Mouse (Mus musculus): ENCODE measurements at regions not wholly inside any gene's neighbourhood (a gene's known extent, or its start where the extent isn't known, plus 50 kb on each side); places are given as distances from the start of the nearest gene placed in this dataset.

GRCm38 (mm10) chr11:8061989-8062388, 602.3 kb downstream of the Tns3 start:
- H3K27ac ChIP-seq = no peak overlapping the region
- no peak overlapping the region for H3K4me2 ChIP-seq
- no peaks in the 10 kb centered on the region for H3K27me3 ChIP-seq (replicated peaks)
- H3K9me3 ChIP-seq = no peaks in the 10 kb centered on the region
- no peaks in the 10 kb centered on the region for H3K4me1 ChIP-seq
- ATAC-seq (replicated peaks) = no peak
- H3K36me3 ChIP-seq (replicated peaks) = no peaks in the 10 kb centered on the region
- H3K4me3 ChIP-seq = no peak overlapping the region
- no peak overlapping the region for H3K9ac ChIP-seq
- WGBS = 88% methylated on average over 3 of the region's 3 CpGs

- Histone ChIP-seq H3K36me3 (replicated peaks) (no peaks in the 10 kb centered on the region), H3K9ac (no peak overlapping the region), H3K9me3 (no peaks in the 10 kb centered on the region), H3K4me2 (no peak overlapping the region), H3K4me1 (no peaks in the 10 kb centered on the region), H3K4me3 (no peak overlapping the region), H3K27me3 (replicated peaks) (no peaks in the 10 kb centered on the region), H3K27ac (no peak overlapping the region)
- 89% methylated on average over 3 of the region's 3 CpGs for WGBS
- ATAC-seq (replicated peaks) = no peak
Measured at GRCm38 (mm10) chr11:8061573-8061972, 602.8 kb downstream of the Tns3 start.

GRCm38 (mm10) chr11:8051499-8051898, 612.8 kb downstream of the Tns3 start:
- no peak overlapping the region for H3K4me3 ChIP-seq
- H3K4me2 ChIP-seq = no peak overlapping the region
- no peaks in the 10 kb centered on the region for H3K36me3 ChIP-seq (replicated peaks)
- 14% methylated on average over 4 of the region's 4 CpGs for WGBS
- no peak overlapping the region for H3K9ac ChIP-seq
- no peak for ATAC-seq (replicated peaks)
- H3K27me3 ChIP-seq (replicated peaks) = no peaks in the 10 kb centered on the region
- H3K4me1 ChIP-seq = no peaks in the 10 kb centered on the region
- no peaks in the 10 kb centered on the region for H3K9me3 ChIP-seq
- no peak overlapping the region for H3K27ac ChIP-seq

GRCm38 (mm10) chr11:8045086-8045485, 619.2 kb downstream of the Tns3 start:
- Histone ChIP-seq H3K4me3 (no peak overlapping the region), H3K27ac (no peak overlapping the region), H3K4me1 (no peaks in the 10 kb centered on the region), H3K9me3 (no peaks in the 10 kb centered on the region), H3K27me3 (replicated peaks) (no peaks in the 10 kb centered on the region), H3K36me3 (replicated peaks) (no peaks in the 10 kb centered on the region), H3K9ac (no peak overlapping the region), H3K4me2 (no peak overlapping the region)
- 78% methylated on average over 3 of the region's 3 CpGs for WGBS
- no peak for ATAC-seq (replicated peaks)

GRCm38 (mm10) chr11:8030119-8030518, 634.2 kb downstream of the Tns3 start:
- H3K4me3 ChIP-seq = no peak overlapping the region
- no peak overlapping the region for H3K9ac ChIP-seq
- 65% methylated on average over 2 of the region's 2 CpGs for WGBS
- H3K9me3 ChIP-seq = no peaks in the 10 kb centered on the region
- no peak overlapping the region for H3K27ac ChIP-seq
- no peaks in the 10 kb centered on the region for H3K36me3 ChIP-seq (replicated peaks)
- H3K4me2 ChIP-seq = no peak overlapping the region
- H3K27me3 ChIP-seq (replicated peaks) = no peaks in the 10 kb centered on the region
- H3K4me1 ChIP-seq = no peaks in the 10 kb centered on the region
- ATAC-seq (replicated peaks) = 0 out of 2 replicates have a peak, but pooled peaks have one; percentile 50

- 52% methylated on average over 1 of the region's 1 CpGs for WGBS
- no peaks in the 10 kb centered on the region for H3K27me3 ChIP-seq (replicated peaks)
Measured at GRCm38 (mm10) chr11:8007801-8008200, 656.5 kb downstream of the Tns3 start.

GRCm38 (mm10) chr11:7981031-7981430, 683.3 kb downstream of the Tns3 start:
- Histone ChIP-seq H3K27ac (no peak overlapping the region), H3K4me1 (no peaks in the 10 kb centered on the region), H3K9ac (no peak overlapping the region), H3K27me3 (replicated peaks) (no peaks in the 10 kb centered on the region), H3K9me3 (no peaks in the 10 kb centered on the region), H3K4me3 (no peak overlapping the region), H3K36me3 (replicated peaks) (no peaks in the 10 kb centered on the region), H3K4me2 (no peak overlapping the region)
- ATAC-seq (replicated peaks) = no peak

More at GRCm38 (mm10) chr11:8007801-8008200, 656.5 kb downstream of the Tns3 start:
- Histone ChIP-seq H3K4me3 (no peak overlapping the region), H3K27ac (no peak overlapping the region), H3K4me1 (no peaks in the 10 kb centered on the region), H3K9me3 (no peaks in the 10 kb centered on the region), H3K36me3 (replicated peaks) (no peaks in the 10 kb centered on the region), H3K4me2 (no peak overlapping the region), H3K9ac (no peak overlapping the region)
- no peak for ATAC-seq (replicated peaks)

- Histone ChIP-seq H3K4me1 (no peaks in the 10 kb centered on the region), H3K27me3 (replicated peaks) (no peaks in the 10 kb centered on the region), H3K4me2 (no peak overlapping the region), H3K9ac (no peak overlapping the region), H3K4me3 (no peak overlapping the region), H3K9me3 (no peaks in the 10 kb centered on the region), H3K36me3 (replicated peaks) (no peaks in the 10 kb centered on the region), H3K27ac (no peak overlapping the region)
- ATAC-seq (replicated peaks) = no peak; the same call in 1 of the 2 replicates
- 35% methylated on average over 9 of the region's 9 CpGs for WGBS
Measured at GRCm38 (mm10) chr11:7975845-7976244, 688.5 kb downstream of the Tns3 start.

GRCm38 (mm10) chr11:7949931-7950330, 714.4 kb downstream of the Tns3 start:
- ATAC-seq (replicated peaks) = no peak
- Histone ChIP-seq H3K36me3 (replicated peaks) (no peaks in the 10 kb centered on the region), H3K9me3 (no peaks in the 10 kb centered on the region), H3K27me3 (replicated peaks) (no peaks in the 10 kb centered on the region), H3K4me3 (no peak overlapping the region), H3K9ac (no peak overlapping the region), H3K4me1 (no peaks in the 10 kb centered on the region), H3K27ac (no peak overlapping the region), H3K4me2 (no peak overlapping the region)

GRCm38 (mm10) chr11:7949201-7949875, 715.0 kb downstream of the Tns3 start:
- Histone ChIP-seq H3K4me3 (no peak overlapping the region), H3K9me3 (no peaks in the 10 kb centered on the region), H3K4me1 (no peaks in the 10 kb centered on the region), H3K36me3 (replicated peaks) (no peaks in the 10 kb centered on the region), H3K9ac (no peak overlapping the region), H3K27me3 (replicated peaks) (no peaks in the 10 kb centered on the region), H3K27ac (no peak overlapping the region), H3K4me2 (no peak overlapping the region)
- WGBS = 79% methylated on average over 6 of the region's 6 CpGs
- no peak for ATAC-seq (replicated peaks)

- H3K27me3 ChIP-seq (replicated peaks) = no peaks in the 10 kb centered on the region
- WGBS = 87% methylated on average over 5 of the region's 5 CpGs
- H3K36me3 ChIP-seq (replicated peaks) = no peaks in the 10 kb centered on the region
- H3K9me3 ChIP-seq = no peaks in the 10 kb centered on the region
- no peak overlapping the region for H3K4me2 ChIP-seq
- H3K4me1 ChIP-seq = no peaks in the 10 kb centered on the region
- H3K4me3 ChIP-seq = no peak overlapping the region
- no peak overlapping the region for H3K9ac ChIP-seq
- H3K27ac ChIP-seq = no peak overlapping the region
- no peak for ATAC-seq (replicated peaks)
Measured at GRCm38 (mm10) chr11:7944956-7945515, 719.3 kb downstream of the Tns3 start.

GRCm38 (mm10) chr11:7944373-7944772, 720.0 kb downstream of the Tns3 start:
- no peaks in the 10 kb centered on the region for H3K4me1 ChIP-seq
- no peak overlapping the region for H3K27ac ChIP-seq
- no peak overlapping the region for H3K9ac ChIP-seq
- ATAC-seq (replicated peaks) = no peak
- H3K4me2 ChIP-seq = no peak overlapping the region
- no peaks in the 10 kb centered on the region for H3K27me3 ChIP-seq (replicated peaks)
- no peaks in the 10 kb centered on the region for H3K36me3 ChIP-seq (replicated peaks)
- WGBS = 85% methylated on average over 4 of the region's 4 CpGs
- no peak overlapping the region for H3K4me3 ChIP-seq
- H3K9me3 ChIP-seq = no peaks in the 10 kb centered on the region

- no peaks in the 10 kb centered on the region for H3K36me3 ChIP-seq (replicated peaks)
- H3K27me3 ChIP-seq (replicated peaks) = no peaks in the 10 kb centered on the region
- no peak overlapping the region for H3K9ac ChIP-seq
- H3K4me2 ChIP-seq = no peak overlapping the region
- no peak overlapping the region for H3K27ac ChIP-seq
- no peaks in the 10 kb centered on the region for H3K9me3 ChIP-seq
- ATAC-seq (replicated peaks) = no peak
- H3K4me3 ChIP-seq = no peak overlapping the region
- WGBS = 80% methylated on average over 3 of the region's 3 CpGs
- no peaks in the 10 kb centered on the region for H3K4me1 ChIP-seq
Measured at GRCm38 (mm10) chr11:7933611-7934010, 719.9 kb upstream of the Igfbp3 start.

All from midbrain, embryonic 15.5 days (tissue).